Mouse (Mus musculus): ENCODE measurements around the gene Ttll5. TPM values are rescaled to one million over a fixed set of nuclear protein-coding genes. Genes with fewer than 3 reads are reported as not detected.

Ttll5 gene
- polyA plus RNA-seq, 1 experiment from 2014 or later = 9.8 TPM

- no peak for ATAC-seq
- H3K27ac ChIP-seq = no peak overlapping the region
- no peaks in the 10 kb centered on the region for H3K4me1 ChIP-seq
- 0 out of 2 replicates have a peak, but pooled peaks cover 4% of the 10 kb centered on the region for H3K36me3 ChIP-seq
- H3K27me3 ChIP-seq (replicated peaks) = no peaks in the 10 kb centered on the region
- H3K9me3 ChIP-seq (replicated peaks) = no peaks in the 10 kb centered on the region
- 77% methylated on average over 4 of the region's 4 CpGs for WGBS (ENCODE audit: insufficient replicate concordance)
- H3K9ac ChIP-seq = no peak overlapping the region
- H3K4me2 ChIP-seq = no peak overlapping the region
- H3K4me3 ChIP-seq = no peak overlapping the region
Observed at GRCm38 (mm10) chr12:86023081-86023871, 198.8 kb downstream of the Ttll5 start.

GRCm38 (mm10) chr12:86024426-86024825 is 200.0 kb downstream of the Ttll5 start:
- Histone ChIP-seq H3K27me3 (replicated peaks) (no peaks in the 10 kb centered on the region), H3K4me3 (no peak overlapping the region), H3K36me3 (0 out of 2 replicates have a peak, but pooled peaks cover 4% of the 10 kb centered on the region), H3K9ac (no peak overlapping the region), H3K4me1 (no peaks in the 10 kb centered on the region), H3K9me3 (replicated peaks) (no peaks in the 10 kb centered on the region), H3K4me2 (no peak overlapping the region), H3K27ac (no peak overlapping the region)
- 61% methylated on average over 4 of the region's 4 CpGs for WGBS (ENCODE audit: insufficient replicate concordance)
- ATAC-seq = no peak

GRCm38 (mm10) chr12:86025480-86025879 is 201.0 kb downstream of the Ttll5 start:
- Histone ChIP-seq H3K27me3 (replicated peaks) (no peaks in the 10 kb centered on the region), H3K4me1 (peaks cover 4% of the 10 kb centered on the region), H3K36me3 (0 out of 2 replicates have a peak, but pooled peaks cover 4% of the 10 kb centered on the region), H3K27ac (no peak overlapping the region), H3K4me2 (no peak overlapping the region), H3K4me3 (no peak overlapping the region), H3K9ac (no peak overlapping the region), H3K9me3 (replicated peaks) (no peaks in the 10 kb centered on the region)
- ATAC-seq = no peak
- 78% methylated on average over 6 of the region's 6 CpGs for WGBS (ENCODE audit: insufficient replicate concordance)

- H3K27ac ChIP-seq = no peak overlapping the region
- 75% methylated on average over 5 of the region's 5 CpGs for WGBS (ENCODE audit: insufficient replicate concordance)
- H3K9ac ChIP-seq = no peak overlapping the region
- H3K9me3 ChIP-seq (replicated peaks) = no peaks in the 10 kb centered on the region
- H3K4me2 ChIP-seq = no peak overlapping the region
- H3K4me1 ChIP-seq = peaks cover 13% of the 10 kb centered on the region
- H3K36me3 ChIP-seq = 0 out of 2 replicates have a peak, but pooled peaks cover 4% of the 10 kb centered on the region
- H3K27me3 ChIP-seq (replicated peaks) = no peaks in the 10 kb centered on the region
- no peak overlapping the region for H3K4me3 ChIP-seq
- ATAC-seq = no peak
Observed at GRCm38 (mm10) chr12:86027000-86027399, 202.5 kb downstream of the Ttll5 start.

- 82% methylated on average over 1 of the region's 1 CpGs for WGBS (ENCODE audit: insufficient replicate concordance)
- Histone ChIP-seq H3K9ac (no peak overlapping the region), H3K4me1 (peaks cover 20% of the 10 kb centered on the region), H3K36me3 (0 out of 2 replicates have a peak, but pooled peaks cover 4% of the 10 kb centered on the region), H3K27ac (no peak overlapping the region), H3K27me3 (replicated peaks) (no peaks in the 10 kb centered on the region), H3K4me3 (no peak overlapping the region), H3K9me3 (replicated peaks) (no peaks in the 10 kb centered on the region), H3K4me2 (no peak overlapping the region)
- no peak for ATAC-seq
Observed at GRCm38 (mm10) chr12:86027747-86028146, 203.3 kb downstream of the Ttll5 start.

GRCm38 (mm10) chr12:86030932-86031331 is 206.5 kb downstream of the Ttll5 start:
- Histone ChIP-seq H3K9me3 (replicated peaks) (no peaks in the 10 kb centered on the region), H3K4me2 (0 out of 2 replicates have a peak overlapping the region, but pooled peaks have one; percentile 8), H3K4me3 (no peak overlapping the region), H3K9ac (no peak overlapping the region), H3K4me1 (peaks cover 26% of the 10 kb centered on the region), H3K27ac (peak overlapping the region; percentile 40), H3K36me3 (no peaks in the 10 kb centered on the region), H3K27me3 (replicated peaks) (no peaks in the 10 kb centered on the region)
- ATAC-seq = peak; percentile 59
- 53% methylated on average over 5 of the region's 5 CpGs for WGBS (ENCODE audit: insufficient replicate concordance)

- Histone ChIP-seq H3K9me3 (replicated peaks) (no peaks in the 10 kb centered on the region), H3K27ac (no peak overlapping the region), H3K4me2 (no peak overlapping the region), H3K4me3 (no peak overlapping the region), H3K36me3 (no peaks in the 10 kb centered on the region), H3K9ac (no peak overlapping the region), H3K27me3 (replicated peaks) (no peaks in the 10 kb centered on the region), H3K4me1 (peaks cover 21% of the 10 kb centered on the region)
- no peak for ATAC-seq
Observed at GRCm38 (mm10) chr12:86035586-86035985, 211.1 kb downstream of the Ttll5 start.

GRCm38 (mm10) chr12:86036368-86037166 is 212.1 kb downstream of the Ttll5 start:
- Histone ChIP-seq H3K9ac (no peak overlapping the region), H3K27me3 (replicated peaks) (no peaks in the 10 kb centered on the region), H3K4me1 (peaks cover 13% of the 10 kb centered on the region), H3K4me2 (no peak overlapping the region), H3K9me3 (replicated peaks) (no peaks in the 10 kb centered on the region), H3K36me3 (peaks cover 4% of the 10 kb centered on the region; the same call in 1 of the 2 replicates), H3K4me3 (no peak overlapping the region), H3K27ac (no peak overlapping the region)
- ATAC-seq = no peak
- 61% methylated on average over 9 of the region's 9 CpGs for WGBS (ENCODE audit: insufficient replicate concordance)

- Histone ChIP-seq H3K9me3 (replicated peaks) (no peaks in the 10 kb centered on the region), H3K27ac (no peak overlapping the region), H3K4me3 (no peak overlapping the region), H3K9ac (no peak overlapping the region), H3K4me1 (peaks cover 10% of the 10 kb centered on the region), H3K36me3 (peaks cover 5% of the 10 kb centered on the region; the same call in 1 of the 2 replicates), H3K4me2 (no peak overlapping the region), H3K27me3 (replicated peaks) (no peaks in the 10 kb centered on the region)
- WGBS (ENCODE audit: insufficient replicate concordance) = 64% methylated on average over 12 of the region's 12 CpGs
- no peak for ATAC-seq
Observed at GRCm38 (mm10) chr12:86037235-86037921, 212.9 kb downstream of the Ttll5 start.

- Histone ChIP-seq H3K9ac (no peak overlapping the region), H3K4me1 (no peaks in the 10 kb centered on the region), H3K36me3 (peaks cover 16% of the 10 kb centered on the region), H3K9me3 (replicated peaks) (0 out of 2 replicates have a peak, but pooled peaks cover 6% of the 10 kb centered on the region), H3K4me3 (no peak overlapping the region), H3K27me3 (replicated peaks) (no peaks in the 10 kb centered on the region), H3K27ac (no peak overlapping the region), H3K4me2 (no peak overlapping the region)
- no peak for ATAC-seq
- WGBS (ENCODE audit: insufficient replicate concordance) = 81% methylated on average over 5 of the region's 5 CpGs
Observed at GRCm38 (mm10) chr12:86039078-86039477, 214.6 kb downstream of the Ttll5 start.

- Histone ChIP-seq H3K27ac (no peak overlapping the region), H3K4me2 (no peak overlapping the region), H3K9me3 (replicated peaks) (0 out of 2 replicates have a peak, but pooled peaks cover 6% of the 10 kb centered on the region), H3K27me3 (replicated peaks) (no peaks in the 10 kb centered on the region), H3K4me1 (no peaks in the 10 kb centered on the region), H3K4me3 (no peak overlapping the region), H3K36me3 (peaks cover 16% of the 10 kb centered on the region), H3K9ac (no peak overlapping the region)
- WGBS (ENCODE audit: insufficient replicate concordance) = 79% methylated on average over 6 of the region's 6 CpGs
- ATAC-seq = no peak
Observed at GRCm38 (mm10) chr12:86039751-86040150, 215.3 kb downstream of the Ttll5 start.
